Mouse (Mus musculus): Measurements from ENCODE around the gene Pbx1.
A peak's percentile ranks its signal among the peaks of the same experiment; 100 is the strongest.

Pbx1 gene

GRCm38 (mm10) chr1:168425017-168425705, 6.9 kb downstream of the Pbx1 start:
- DNase-seq = no peak

GRCm38 (mm10) chr1:168423389-168423930, 8.6 kb downstream of the Pbx1 start:
- no peak for DNase-seq

- no peak for DNase-seq
Measured at GRCm38 (mm10) chr1:168418903-168419302, 13.2 kb downstream of the Pbx1 start.

- DNase-seq = no peak
Measured at GRCm38 (mm10) chr1:168417626-168418025, 14.4 kb downstream of the Pbx1 start.

- DNase-seq = peak; percentile 63
Measured at GRCm38 (mm10) chr1:168416729-168417437, 15.2 kb downstream of the Pbx1 start.

GRCm38 (mm10) chr1:168410611-168411010, 21.5 kb downstream of the Pbx1 start:
- DNase-seq = no peak

- DNase-seq = no peak
Measured at GRCm38 (mm10) chr1:168410054-168410453, 22.0 kb downstream of the Pbx1 start.

GRCm38 (mm10) chr1:168408757-168409156, 23.3 kb downstream of the Pbx1 start:
- no peak for DNase-seq

GRCm38 (mm10) chr1:168407958-168408357, 24.1 kb downstream of the Pbx1 start:
- no peak for DNase-seq

- no peak for DNase-seq
Measured at GRCm38 (mm10) chr1:168406291-168406675, 25.8 kb downstream of the Pbx1 start.

GRCm38 (mm10) chr1:168405645-168406290, 26.3 kb downstream of the Pbx1 start:
- no peak for DNase-seq

GRCm38 (mm10) chr1:168403529-168403928, 28.5 kb downstream of the Pbx1 start:
- DNase-seq = no peak

- DNase-seq = no peak
Measured at GRCm38 (mm10) chr1:168402683-168403082, 29.4 kb downstream of the Pbx1 start.

- no peak for DNase-seq
Measured at GRCm38 (mm10) chr1:168395523-168396159, 36.4 kb downstream of the Pbx1 start.

GRCm38 (mm10) chr1:168394535-168394934, 37.5 kb downstream of the Pbx1 start:
- DNase-seq = no peak

GRCm38 (mm10) chr1:168393456-168393855, 38.6 kb downstream of the Pbx1 start:
- peak; percentile 41 for DNase-seq

- no peak for DNase-seq
Measured at GRCm38 (mm10) chr1:168392500-168392853, 39.6 kb downstream of the Pbx1 start.

- DNase-seq = peak; percentile 63
Measured at GRCm38 (mm10) chr1:168391617-168392499, 40.2 kb downstream of the Pbx1 start.

GRCm38 (mm10) chr1:168390748-168391147, 41.3 kb downstream of the Pbx1 start:
- no peak for DNase-seq

- DNase-seq = no peak
Measured at GRCm38 (mm10) chr1:168386159-168386558, 45.9 kb downstream of the Pbx1 start.

GRCm38 (mm10) chr1:168384594-168384955, 47.5 kb downstream of the Pbx1 start:
- no peak for DNase-seq
